In the genomic region with DNA sequence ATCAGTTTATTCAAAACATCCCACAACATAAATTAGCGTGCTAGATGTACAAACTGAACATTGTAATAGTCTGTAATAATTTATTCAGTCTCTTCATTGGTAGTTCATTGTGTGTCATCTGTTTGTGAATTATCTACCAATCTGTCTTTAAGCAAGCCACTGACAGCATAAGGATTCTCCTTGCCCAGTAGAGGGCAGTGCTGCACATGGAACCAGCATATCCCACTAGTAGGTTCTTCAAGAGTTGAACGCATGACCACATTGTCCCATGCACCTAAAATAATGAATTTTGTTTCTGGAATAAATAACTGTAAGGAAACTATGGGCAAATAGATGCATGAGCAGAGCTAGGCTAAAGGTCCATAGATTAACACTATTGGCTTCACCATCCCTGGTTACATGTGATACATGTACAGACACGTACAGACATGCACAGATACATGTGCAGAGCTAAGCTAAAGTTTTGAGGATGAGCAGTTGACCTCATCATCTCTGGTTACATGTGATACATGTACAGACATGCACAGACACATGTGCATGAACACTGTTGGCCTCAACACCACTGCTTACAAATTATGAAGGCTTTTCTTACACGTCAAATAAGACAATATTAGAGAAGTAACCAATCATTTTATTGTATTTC, we compare ENCODE assay signal across 8 mouse cellular contexts.
DNase-seq lines count a peak whose midpoint lies in the region; ATAC-seq and TF ChIP-seq lines count a peak whose summit lies in the region.

No protein-coding gene starts in this region.

- no peak overlapping the region for H3K4me3 ChIP-seq in forebrain, embryonic 15.5 days
- H3K4me3 ChIP-seq in kidney, postnatal 0 days (replicated peaks; ENCODE audit: low read depth, low read length): no peak overlapping the region
- H3K4me3 ChIP-seq in liver, embryonic 14.5 days (ENCODE audit: insufficient read depth in 1 of 2, low read depth in 2 of 2, low read length in 2 of 2): no peak overlapping the region

- TF ChIP-seq CTCF in kidney, postnatal 0 days (IDR thresholded peaks at IDR 0.05; ENCODE audit: low read depth): peak; percentile 85
- TF ChIP-seq CTCF in liver, embryonic 14.5 days (IDR thresholded peaks at IDR 0.05; ENCODE audit: low read depth): peak; percentile 47

- H3K27ac ChIP-seq in forebrain, embryonic 15.5 days (replicated peaks): no peak overlapping the region
- H3K27ac ChIP-seq in kidney, postnatal 0 days: no peak overlapping the region
- H3K27ac ChIP-seq in liver, embryonic 14.5 days: no peak overlapping the region

- 59% methylated on average over 4 of the region's 4 CpGs for WGBS in forebrain, embryonic 15.5 days
- 59% methylated on average over 4 of the region's 4 CpGs for WGBS in kidney, postnatal 0 days
- WGBS in liver, embryonic 14.5 days (ENCODE audit: insufficient replicate concordance): 45% methylated on average over 4 of the region's 4 CpGs

- H3K27me3 ChIP-seq in forebrain, embryonic 15.5 days: no peaks in the 10 kb centered on the region
- H3K27me3 ChIP-seq in kidney, postnatal 0 days (ENCODE audit: insufficient read depth, low read length): no peaks in the 10 kb centered on the region
- H3K27me3 ChIP-seq in liver, embryonic 14.5 days (ENCODE audit: control insufficient read depth, insufficient read depth, low read length): no peaks in the 10 kb centered on the region

- H3K36me3 ChIP-seq in forebrain, embryonic 15.5 days: no peaks in the 10 kb centered on the region
- H3K36me3 ChIP-seq in kidney, postnatal 0 days (ENCODE audit: insufficient read depth, low read length): no peaks in the 10 kb centered on the region
- no peaks in the 10 kb centered on the region for H3K36me3 ChIP-seq in liver, embryonic 14.5 days (replicated peaks; ENCODE audit: control insufficient read depth, insufficient read depth, low read depth)

- H3K4me2 ChIP-seq in forebrain, embryonic 15.5 days (replicated peaks): no peak overlapping the region
- no peak overlapping the region for H3K4me2 ChIP-seq in kidney, postnatal 0 days (ENCODE audit: low read length)
- no peak overlapping the region for H3K4me2 ChIP-seq in liver, embryonic 14.5 days (ENCODE audit: low read depth)

- TF ChIP-seq EP300 in liver, embryonic 14.5 days (IDR thresholded peaks at IDR 0.05; ENCODE audit: low read depth): no peak

- ATAC-seq in forebrain, embryonic 15.5 days (replicated peaks): peak; percentile 81
- peak; percentile 65; the same call in 1 of the 2 replicates for ATAC-seq in kidney, postnatal 0 days (replicated peaks; ENCODE audit: low FRiP score, low read depth)
- ATAC-seq in liver, embryonic 14.5 days (ENCODE audit: insufficient read depth): no peak
- no peak for ATAC-seq in activated CD4-positive, CD25-positive, alpha-beta regulatory T cell, adult 4 months

- H3K9me3 ChIP-seq in forebrain, embryonic 15.5 days: no peaks in the 10 kb centered on the region
- no peaks in the 10 kb centered on the region for H3K9me3 ChIP-seq in kidney, postnatal 0 days (replicated peaks; ENCODE audit: low read length)
- no peaks in the 10 kb centered on the region for H3K9me3 ChIP-seq in liver, embryonic 14.5 days (ENCODE audit: control insufficient read depth, low read length)

- H3K9ac ChIP-seq in forebrain, embryonic 15.5 days (replicated peaks): no peak overlapping the region
- no peak overlapping the region for H3K9ac ChIP-seq in kidney, postnatal 0 days (ENCODE audit: low read depth, low read length)
- no peak overlapping the region for H3K9ac ChIP-seq in liver, embryonic 14.5 days (replicated peaks)

- H3K4me1 ChIP-seq in forebrain, embryonic 15.5 days: no peaks in the 10 kb centered on the region
- no peaks in the 10 kb centered on the region for H3K4me1 ChIP-seq in kidney, postnatal 0 days (replicated peaks; ENCODE audit: insufficient read depth, low read length)
- no peaks in the 10 kb centered on the region for H3K4me1 ChIP-seq in liver, embryonic 14.5 days (replicated peaks; ENCODE audit: control insufficient read depth in 2 of 2, insufficient read depth in 2 of 2, low read length in 1 of 2)

- peak; percentile 71 for DNase-seq in urinary bladder, postnatal 14 days (ENCODE audit: low spot score)
- no peak for DNase-seq in urinary bladder, postnatal 10 days (ENCODE audit: low spot score)
- DNase-seq in cerebellum, adult 11-12 months: peak; percentile 48
- DNase-seq in kidney, postnatal 0 days (ENCODE audit: low spot score): peak; percentile 69
- peak in 1 of 3 experiments; percentile 1 for DNase-seq in liver, embryonic 14.5 days (ENCODE audit: low read depth in 3 of 3, low spot score in 3 of 3)
- peak; percentile 9 for DNase-seq in ovary, postnatal 36 days (ENCODE audit: low spot score)

Comparison
In these comparisons a context has a peak if more than half of its experiments do, and no peak if none do; other contexts are left out.
1. ATAC-seq: peak in forebrain, embryonic 15.5 days (single experiment) and kidney, postnatal 0 days (single experiment); none in liver, embryonic 14.5 days (single experiment) and activated CD4-positive, CD25-positive, alpha-beta regulatory T cell, adult 4 months (single experiment).